Mouse (Mus musculus) hindbrain, embryonic 11.5 days (tissue): ENCODE measurements around the gene Pdpk1. TPM values are rescaled to one million over a fixed set of nuclear protein-coding genes. Genes with fewer than 3 reads are reported as not detected.

Experiments used
- ATAC-seq: fragments of 200-750 bp; cut with Nextera tagmentation; 2 replicates; pipeline ENCODE4 v1.8.0; 2017; ENCODE audit warnings: mild to moderate bottlenecking, moderate TSS enrichment, moderate library complexity; ENCODE audit not compliant: low FRiP score
- DNase-seq: peaks from one replicate; pipeline ENCODE4 v3.0.0-alpha.2; 2015; ENCODE audit warnings: low spot score
- H3K27ac ChIP-seq: fragments of 300-500 bp; sonication (generic); 2 replicates; pipeline ENCODE4 v1.5.1; 2014; ENCODE audit warnings: mild to moderate bottlenecking, low read depth, low read length
- H3K27me3 ChIP-seq: fragments of 300-500 bp; sonication (generic); 2 replicates; pipeline ENCODE4 v1.6.1; 2014; ENCODE audit warnings: mild to moderate bottlenecking, low read length, moderate library complexity, mixed read lengths; ENCODE audit not compliant: control insufficient read depth, insufficient read depth
- H3K36me3 ChIP-seq: fragments of 300-500 bp; sonication (generic); 2 replicates; pipeline ENCODE4 v1.6.1; 2014; ENCODE audit warnings: mild to moderate bottlenecking, low read length, moderate library complexity, mixed read lengths; ENCODE audit not compliant: control insufficient read depth, insufficient read depth
- H3K4me1 ChIP-seq: fragments of 300-500 bp; sonication (generic); replicated peaks from 2 replicates; pipeline ENCODE4 v1.6.1; 2014; ENCODE audit warnings: low read length, mixed read lengths; ENCODE audit not compliant: control insufficient read depth, insufficient read depth
- H3K4me2 ChIP-seq: fragments of 300-500 bp; sonication (generic); replicated peaks from 2 replicates; pipeline ENCODE4 v1.6.1; 2014; ENCODE audit warnings: mild to moderate bottlenecking, low read depth, low read length
- H3K4me3 ChIP-seq: fragments of 300-500 bp; sonication (generic); 2 replicates; pipeline ENCODE4 v1.5.1; 2014; ENCODE audit warnings: low read depth, low read length
- H3K9ac ChIP-seq: fragments of 300-500 bp; sonication (generic); 2 replicates; pipeline ENCODE4 v1.6.1; 2014; ENCODE audit warnings: low read depth, low read length
- H3K9me3 ChIP-seq: fragments of 300-500 bp; sonication (generic); 2 replicates; pipeline ENCODE4 v1.6.1; 2016; ENCODE audit warnings: low read length; ENCODE audit not compliant: control insufficient read depth
- WGBS: fragments of 180-500 bp; shearing (Covaris S2); extraction: QIAGEN DNeasy Blood & Tissue Kit; methylation state at CpG from one replicate; pipeline ENCODE4 v1.1.7; 2014; 5-methylcytosine and 5-hydroxymethylcytosine counted together
- polyA plus RNA-seq: library from polyadenylated mRNA; unstranded; fragments of >200 nt; fragmentation: Nextera tagmentation; extraction: Ambion mirVana; gene quantifications from 2 replicates; pipeline ENCODE4 v1.2.1, GENCODE M21; 2014

The Pdpk1 gene
- polyA plus RNA-seq, 1 experiment from 2014 or later, result 61.7 TPM

DNA sequence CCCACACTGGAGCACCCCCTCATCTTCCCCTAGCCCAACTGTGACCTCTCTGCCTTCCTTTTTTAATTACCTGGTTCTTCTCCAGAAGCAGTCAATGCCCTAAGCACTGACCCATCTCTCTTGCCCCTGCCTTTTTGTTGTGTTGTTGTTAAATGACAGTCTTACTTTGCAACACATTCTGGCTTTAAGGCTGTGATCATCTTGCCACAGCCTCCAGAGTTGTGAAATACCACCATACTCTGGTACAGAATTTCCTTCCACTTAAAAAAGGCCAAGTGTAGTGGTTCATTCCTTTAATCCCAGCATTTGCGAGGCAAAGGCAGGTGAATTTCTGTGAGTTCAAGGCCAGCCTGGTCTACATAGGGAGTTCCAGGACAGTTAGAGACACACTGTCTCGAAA is 40.2 kb upstream of the Pdpk1 start:
- no peak overlapping the region for H3K27ac ChIP-seq
- no peak overlapping the region for H3K9ac ChIP-seq
- DNase-seq (no peak), ATAC-seq (no peak)
- 99% methylated on average over 2 of the region's 2 CpGs for WGBS
- no peak overlapping the region for H3K4me3 ChIP-seq
- H3K27me3 ChIP-seq, result no peaks in the 10 kb centered on the region
- no peak overlapping the region for H3K4me2 ChIP-seq
- H3K9me3 ChIP-seq, result no peaks in the 10 kb centered on the region
- no peaks in the 10 kb centered on the region for H3K36me3 ChIP-seq
- H3K4me1 ChIP-seq, result no peaks in the 10 kb centered on the region

DNA sequence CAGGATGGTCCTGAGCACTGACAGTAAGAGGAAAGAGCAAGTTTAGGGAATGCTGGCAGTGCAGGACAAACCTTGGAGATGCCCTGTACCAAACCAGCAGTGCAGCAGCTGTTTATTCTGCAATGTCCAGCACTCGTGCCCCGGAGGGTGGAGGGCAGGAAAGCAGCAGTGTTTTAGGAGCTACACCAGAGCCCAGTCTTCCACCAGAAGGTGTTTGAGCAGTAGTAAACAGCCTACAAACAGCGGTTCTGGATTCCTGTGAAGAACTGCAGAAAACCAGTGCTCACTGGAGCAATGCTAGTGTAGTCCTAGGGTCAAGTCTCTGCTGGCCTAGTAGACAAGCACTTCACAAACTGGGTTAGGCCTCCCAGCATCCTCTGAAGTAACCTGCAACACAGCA is 23.5 kb upstream of the Pdpk1 start:
- H3K4me2 ChIP-seq, result no peak overlapping the region
- H3K9ac ChIP-seq, result no peak overlapping the region
- no peaks in the 10 kb centered on the region for H3K9me3 ChIP-seq
- 83% methylated on average over 3 of the region's 3 CpGs for WGBS
- no peak for ATAC-seq
- H3K27ac ChIP-seq, result no peak overlapping the region
- H3K36me3 ChIP-seq, result no peaks in the 10 kb centered on the region
- H3K27me3 ChIP-seq, result no peaks in the 10 kb centered on the region
- no peak overlapping the region for H3K4me3 ChIP-seq
- H3K4me1 ChIP-seq, result no peaks in the 10 kb centered on the region
- DNase-seq, result no peak

DNA sequence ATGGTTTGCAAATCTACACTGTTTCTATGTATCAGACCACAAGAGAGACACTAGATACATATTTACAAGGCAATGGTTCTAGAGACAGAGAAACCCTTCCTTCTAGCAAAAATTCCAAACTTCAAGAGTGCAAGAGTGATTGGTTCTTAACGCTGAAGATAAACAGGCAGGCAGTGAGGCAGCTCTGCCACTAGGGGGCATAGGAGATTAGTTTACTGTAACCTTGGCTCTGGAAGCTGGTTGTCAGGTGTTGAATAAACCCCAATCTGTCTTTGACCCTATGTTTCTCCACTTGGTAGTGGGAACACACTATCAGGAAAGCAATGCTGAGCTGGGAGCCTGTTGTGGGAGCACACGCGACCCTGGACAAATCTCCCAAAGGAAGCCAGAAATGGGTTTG is 22.7 kb upstream of the Pdpk1 start:
- no peak for ATAC-seq
- Histone ChIP-seq H3K36me3 (no peaks in the 10 kb centered on the region), H3K4me2 (no peak overlapping the region), H3K4me1 (no peaks in the 10 kb centered on the region), H3K9ac (no peak overlapping the region), H3K27me3 (no peaks in the 10 kb centered on the region), H3K27ac (no peak overlapping the region), H3K9me3 (no peaks in the 10 kb centered on the region), H3K4me3 (no peak overlapping the region)
- 5% methylated on average over 3 of the region's 3 CpGs for WGBS
- peak; percentile 83 for DNase-seq

DNA sequence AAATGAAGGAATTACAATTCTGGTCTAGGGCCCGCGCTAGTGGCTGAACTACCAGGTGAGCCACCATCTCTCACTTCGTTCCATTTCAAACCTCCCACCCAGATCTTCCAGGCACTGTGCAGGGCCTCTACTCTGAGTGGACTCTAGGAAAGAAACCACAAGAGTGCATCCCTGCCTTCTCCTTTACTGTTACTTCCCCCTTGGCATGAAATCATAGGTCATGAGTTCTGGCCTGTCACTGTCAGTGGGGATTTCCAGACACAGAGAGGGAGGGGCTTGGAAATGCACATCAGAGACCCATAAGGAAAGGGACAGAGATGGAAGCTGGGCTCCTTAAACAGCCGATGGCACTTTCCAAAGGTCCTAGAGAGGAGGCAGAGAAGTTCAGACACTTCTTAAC is 21.0 kb upstream of the Pdpk1 start:
- no peak for ATAC-seq
- H3K27ac ChIP-seq, result no peak overlapping the region
- H3K4me3 ChIP-seq, result no peak overlapping the region
- H3K4me1 ChIP-seq, result peaks cover 7% of the 10 kb centered on the region; the same call in 1 of the 2 replicates
- no peaks in the 10 kb centered on the region for H3K36me3 ChIP-seq
- no peak overlapping the region for H3K9ac ChIP-seq
- WGBS, result 85% methylated on average over 4 of the region's 4 CpGs
- no peaks in the 10 kb centered on the region for H3K27me3 ChIP-seq
- H3K9me3 ChIP-seq, result no peaks in the 10 kb centered on the region
- no peak for DNase-seq
- H3K4me2 ChIP-seq, result no peak overlapping the region

DNA sequence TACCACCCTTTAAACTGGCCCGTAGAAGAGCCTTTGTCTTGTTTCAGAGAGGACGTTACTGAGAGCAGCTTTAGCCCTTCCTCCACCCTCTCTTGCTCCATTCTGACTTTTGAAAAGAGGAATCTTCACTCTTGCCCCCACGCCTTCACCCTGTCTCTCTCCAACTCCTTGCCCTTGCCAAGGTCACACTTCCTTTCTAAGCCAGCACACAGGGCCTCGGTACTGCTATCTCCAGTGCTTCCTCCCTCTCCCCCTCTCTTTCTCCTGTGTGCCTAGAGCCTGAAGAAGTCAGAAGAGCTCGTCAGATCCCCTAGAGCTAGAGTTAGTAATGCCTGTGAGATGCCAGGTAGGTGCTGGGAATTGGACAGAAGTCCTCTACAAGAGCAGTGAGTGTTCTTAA is 20.0 kb upstream of the Pdpk1 start:
- no peaks in the 10 kb centered on the region for H3K27me3 ChIP-seq
- no peak overlapping the region for H3K27ac ChIP-seq
- H3K9ac ChIP-seq, result no peak overlapping the region
- 80% methylated on average over 5 of the region's 5 CpGs for WGBS
- no peaks in the 10 kb centered on the region for H3K36me3 ChIP-seq
- no peaks in the 10 kb centered on the region for H3K9me3 ChIP-seq
- H3K4me2 ChIP-seq, result no peak overlapping the region
- no peak for ATAC-seq
- no peak for DNase-seq
- peaks cover 7% of the 10 kb centered on the region; the same call in 1 of the 2 replicates for H3K4me1 ChIP-seq
- H3K4me3 ChIP-seq, result no peak overlapping the region

DNA sequence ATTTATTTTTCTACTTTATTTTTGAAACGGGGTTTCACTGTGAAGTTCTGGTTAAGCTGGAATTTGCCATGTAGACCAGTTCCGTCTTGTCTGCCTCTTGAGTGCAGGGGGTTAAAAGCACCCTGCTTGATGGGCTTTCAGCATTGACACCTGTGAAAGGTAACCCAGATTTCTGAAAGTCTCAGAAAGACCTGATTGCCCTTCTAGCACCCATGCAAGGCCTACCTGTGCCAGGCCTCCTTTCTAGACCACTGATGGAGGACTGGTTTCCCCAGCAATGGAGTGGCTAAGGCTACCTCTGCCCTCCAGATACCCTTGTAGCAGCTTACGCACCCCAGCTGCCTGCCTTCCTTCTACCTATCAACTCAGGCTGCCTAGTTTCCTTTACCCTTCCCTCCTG is 19.4 kb upstream of the Pdpk1 start:
- Histone ChIP-seq H3K4me3 (peak overlapping the region; percentile 87), H3K9ac (0 out of 2 replicates have a peak overlapping the region, but pooled peaks have one; percentile 8), H3K36me3 (no peaks in the 10 kb centered on the region), H3K9me3 (no peaks in the 10 kb centered on the region), H3K4me1 (peaks cover 7% of the 10 kb centered on the region; the same call in 1 of the 2 replicates), H3K4me2 (peak overlapping the region; percentile 50), H3K27ac (no peak overlapping the region), H3K27me3 (no peaks in the 10 kb centered on the region)
- WGBS, result 72% methylated on average over 3 of the region's 3 CpGs
- ATAC-seq (no peak), DNase-seq (no peak)

DNA sequence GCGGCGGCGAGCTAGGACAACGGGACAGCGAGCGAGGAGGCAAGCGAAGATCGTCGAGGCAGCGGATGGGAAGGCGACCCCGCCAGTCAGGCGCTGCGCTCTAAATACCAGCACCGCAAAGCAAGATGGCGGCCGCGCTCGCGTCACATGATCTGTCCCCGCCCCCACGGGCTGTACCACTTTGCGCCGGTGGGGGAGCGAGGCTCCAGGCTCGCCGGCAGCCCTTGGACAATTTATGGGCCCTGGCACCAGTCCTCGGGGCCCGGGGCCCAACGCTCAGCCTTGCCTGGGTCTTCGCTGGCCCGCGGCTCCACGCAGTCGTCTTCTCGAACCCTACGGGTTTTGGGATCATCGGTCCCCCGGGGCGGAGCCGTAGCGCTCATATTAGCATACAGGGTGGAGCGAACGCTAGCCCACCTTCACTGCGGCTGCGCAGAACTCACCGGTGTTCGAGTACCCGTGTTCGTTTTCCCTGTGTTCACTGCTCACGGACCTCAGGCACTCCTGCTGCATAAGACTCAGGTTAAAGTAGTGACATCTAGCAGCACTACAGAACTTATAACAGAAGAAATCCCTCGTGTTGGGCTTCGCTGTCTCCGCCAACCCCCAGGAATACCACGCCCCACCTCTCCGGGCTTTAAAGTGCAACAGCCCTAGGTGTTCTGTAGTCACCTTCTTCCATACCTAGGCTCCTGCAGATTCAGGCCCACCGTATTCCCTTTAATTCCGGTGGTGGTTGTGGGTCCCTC is 18.8 kb upstream of the Pdpk1 start, which contains the start of gene Atp6v0c:
TSS of gene Atp6v0c (minus strand) at position 386 of the 749 bp plus-strand sequence.
- Histone ChIP-seq H3K27ac (peak within 1 kb of the TSS; percentile 94), H3K27me3 (no peaks in the 10 kb centered on the region), H3K9me3 (no peaks in the 10 kb centered on the region), H3K4me3 (peak within 1 kb of the TSS; percentile 87), H3K4me2 (peak within 1 kb of the TSS; percentile 56), H3K36me3 (no peaks in the 10 kb centered on the region), H3K9ac (peak within 1 kb of the TSS; percentile 88), H3K4me1 (peaks cover 7% of the 10 kb centered on the region; the same call in 1 of the 2 replicates)
- DNase-seq, result peak; percentile 96
- under 1% methylated on average over 58 of the region's 58 CpGs for WGBS
- ATAC-seq, result peak; percentile 91

DNA sequence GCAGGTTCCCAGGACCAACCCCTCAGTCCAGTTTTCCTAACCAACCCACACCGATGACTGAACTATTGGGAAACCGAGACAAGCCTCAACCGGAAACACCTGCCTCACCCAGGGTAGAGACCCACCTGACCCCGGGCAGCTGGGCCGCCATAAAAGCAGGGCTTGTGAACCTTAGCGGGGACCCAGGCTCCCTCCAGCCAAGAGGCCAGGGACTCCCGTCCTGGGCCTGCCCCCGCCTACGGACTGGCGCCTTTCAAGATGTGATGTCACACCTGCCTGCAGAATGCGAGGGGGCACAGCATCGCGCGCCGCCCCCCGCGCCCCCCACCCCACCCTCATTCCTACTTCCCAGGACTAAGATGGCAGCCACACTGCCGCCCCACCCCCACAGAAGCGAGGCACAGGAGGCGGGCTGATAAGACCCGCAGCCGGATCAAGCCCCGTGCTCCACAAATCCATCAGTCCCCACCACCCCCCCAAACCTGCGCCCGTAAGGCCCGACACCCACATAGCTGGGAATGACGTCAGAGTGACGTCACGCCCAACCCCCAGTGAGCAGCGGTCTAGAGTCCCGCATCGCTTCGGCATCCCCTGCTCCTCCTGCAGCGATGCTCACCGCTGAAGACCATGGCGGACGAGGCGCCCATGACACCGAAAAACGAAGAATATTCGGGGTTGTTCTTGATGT is 18.0 kb upstream of the Pdpk1 start:
- H3K9me3 ChIP-seq, result no peaks in the 10 kb centered on the region
- under 1% methylated on average over 40 of the region's 41 CpGs for WGBS
- H3K36me3 ChIP-seq, result no peaks in the 10 kb centered on the region

More for the DNA sequence above, 18.0 kb upstream of the Pdpk1 start:
- ATAC-seq (peak; percentile 71), DNase-seq (peak; percentile 82)
- peak overlapping the region; percentile 88 for H3K9ac ChIP-seq
- H3K4me3 ChIP-seq, result peak overlapping the region; percentile 87
- H3K27ac ChIP-seq, result peak overlapping the region; percentile 94
- no peaks in the 10 kb centered on the region for H3K27me3 ChIP-seq
- peak overlapping the region; percentile 56 for H3K4me2 ChIP-seq
- H3K4me1 ChIP-seq, result peaks cover 7% of the 10 kb centered on the region; the same call in 1 of the 2 replicates
